Mouse (Mus musculus): ENCODE results near the gene Klf11.
"Not testable (repeated sequence)": the region's sequence is repeated elsewhere in the genome, so short reads cannot be mapped to it uniquely, and the experiment has no call there.

Gene Klf11

GRCm38 (mm10) chr12:24651063-24651557 is at the start of gene Klf11:
Klf11 (plus strand) TSS chr12:24651274.
- in situ Hi-C loops (cut with MboI, MseI), result no loop called here

- in situ Hi-C loops (cut with MboI, MseI), result loop anchor here (5.0 kb wide), 1 partner anchor 94 kb away; no protein-coding TSS in a partner anchor
Observed at GRCm38 (mm10) chr12:24603266-24603665, 47.8 kb upstream of the Klf11 start.

- in situ Hi-C loops (cut with MboI, MseI), result loop anchor here (5.0 kb wide), 1 partner anchor 129 kb away; no protein-coding TSS in a partner anchor
Observed at GRCm38 (mm10) chr12:24606166-24606565, 44.9 kb upstream of the Klf11 start.

GRCm38 (mm10) chr12:24612591-24612990 is 38.5 kb upstream of the Klf11 start:
- in situ Hi-C loops (cut with MboI, MseI), result no loop called here

- in situ Hi-C loops (cut with MboI, MseI), result no loop called here
Observed at GRCm38 (mm10) chr12:24614452-24615075, 36.5 kb upstream of the Klf11 start.

GRCm38 (mm10) chr12:24615140-24615539 is 35.9 kb upstream of the Klf11 start:
- in situ Hi-C loops (cut with MboI, MseI), result no loop called here

GRCm38 (mm10) chr12:24619436-24619835 is 31.6 kb upstream of the Klf11 start:
- in situ Hi-C loops (cut with MboI, MseI), result no loop called here

- in situ Hi-C loops (cut with MboI, MseI), result no loop called here
Observed at GRCm38 (mm10) chr12:24623486-24624251, 27.4 kb upstream of the Klf11 start.

- in situ Hi-C loops (cut with MboI, MseI), result no loop called here
Observed at GRCm38 (mm10) chr12:24626401-24626800, 24.7 kb upstream of the Klf11 start.

GRCm38 (mm10) chr12:24627215-24627614 is 23.9 kb upstream of the Klf11 start:
- in situ Hi-C loops (cut with MboI, MseI), result no loop called here

- in situ Hi-C loops (cut with MboI, MseI), result no loop called here
Observed at GRCm38 (mm10) chr12:24630220-24630619, 20.9 kb upstream of the Klf11 start.

GRCm38 (mm10) chr12:24632404-24632803 is 18.7 kb upstream of the Klf11 start:
- in situ Hi-C loops (cut with MboI, MseI), result no loop called here

- in situ Hi-C loops (cut with MboI, MseI), result no loop called here
Observed at GRCm38 (mm10) chr12:24633753-24634191, 17.3 kb upstream of the Klf11 start.

- in situ Hi-C loops (cut with MboI, MseI), result no loop called here
Observed at GRCm38 (mm10) chr12:24634212-24634611, 16.9 kb upstream of the Klf11 start.

- in situ Hi-C loops (cut with MboI, MseI), result no loop called here
Observed at GRCm38 (mm10) chr12:24634648-24635047, 16.4 kb upstream of the Klf11 start.

GRCm38 (mm10) chr12:24638787-24639186 is 12.3 kb upstream of the Klf11 start:
- in situ Hi-C loops (cut with MboI, MseI), result not testable (repeated sequence)

GRCm38 (mm10) chr12:24642370-24642802 is 8.7 kb upstream of the Klf11 start:
- in situ Hi-C loops (cut with MboI, MseI), result no loop called here

GRCm38 (mm10) chr12:24644125-24644571 is 6.9 kb upstream of the Klf11 start:
- in situ Hi-C loops (cut with MboI, MseI), result no loop called here

- in situ Hi-C loops (cut with MboI, MseI), result no loop called here
Observed at GRCm38 (mm10) chr12:24645901-24646300, 5.2 kb upstream of the Klf11 start.

- in situ Hi-C loops (cut with MboI, MseI), result no loop called here
Observed at GRCm38 (mm10) chr12:24648094-24648493, 3.0 kb upstream of the Klf11 start.

- in situ Hi-C loops (cut with MboI, MseI), result no loop called here
Observed at GRCm38 (mm10) chr12:24650415-24651062, 535 bp upstream of the Klf11 start.

Measured in T-helper 1 cell (primary cell).